Mouse (Mus musculus) ovary, adult 18-20 months (tissue): ENCODE results near the gene Ccdc6.

Experiments
- DNase-seq: peaks from one replicate; pipeline ENCODE4 v3.0.0; 2022; ENCODE audit warnings: low spot score, mixed read lengths

Ccdc6 gene

GRCm38 (mm10) chr10:70095031-70095470 lies 1.9 kb upstream of the Ccdc6 start:
- DNase-seq: peak; percentile 43

GRCm38 (mm10) chr10:70095506-70096270 lies 1.2 kb upstream of the Ccdc6 start:
- no peak for DNase-seq

- peak; percentile 21 for DNase-seq
These were observed 475 bp downstream of the Ccdc6 start for GRCm38 (mm10) chr10:70097291-70097901.

GRCm38 (mm10) chr10:70097911-70098569 lies 1.1 kb downstream of the Ccdc6 start:
- peak; percentile 19 for DNase-seq

- DNase-seq: no peak
These were observed 1.7 kb downstream of the Ccdc6 start for GRCm38 (mm10) chr10:70098626-70099025.

GRCm38 (mm10) chr10:70099052-70099451 lies 2.1 kb downstream of the Ccdc6 start:
- DNase-seq: no peak

GRCm38 (mm10) chr10:70102086-70102485 lies 5.2 kb downstream of the Ccdc6 start:
- DNase-seq: no peak

GRCm38 (mm10) chr10:70108016-70108415 lies 11.1 kb downstream of the Ccdc6 start:
- DNase-seq: no peak

GRCm38 (mm10) chr10:70109974-70110373 lies 13.1 kb downstream of the Ccdc6 start:
- DNase-seq: no peak

- no peak for DNase-seq
These were observed 13.9 kb downstream of the Ccdc6 start for GRCm38 (mm10) chr10:70110815-70111214.

GRCm38 (mm10) chr10:70111643-70112042 lies 14.7 kb downstream of the Ccdc6 start:
- no peak for DNase-seq

GRCm38 (mm10) chr10:70114048-70114635 lies 17.2 kb downstream of the Ccdc6 start:
- no peak for DNase-seq

- DNase-seq: no peak
These were observed 19.5 kb downstream of the Ccdc6 start for GRCm38 (mm10) chr10:70116454-70116853.

GRCm38 (mm10) chr10:70119451-70119850 lies 22.5 kb downstream of the Ccdc6 start:
- DNase-seq: no peak

GRCm38 (mm10) chr10:70119851-70120370 lies 23.0 kb downstream of the Ccdc6 start:
- no peak for DNase-seq

GRCm38 (mm10) chr10:70120671-70121405 lies 23.9 kb downstream of the Ccdc6 start:
- DNase-seq: no peak

GRCm38 (mm10) chr10:70121406-70121695 lies 24.4 kb downstream of the Ccdc6 start:
- no peak for DNase-seq

GRCm38 (mm10) chr10:70123454-70123853 lies 26.5 kb downstream of the Ccdc6 start:
- DNase-seq: no peak

GRCm38 (mm10) chr10:70125491-70125890 lies 28.6 kb downstream of the Ccdc6 start:
- DNase-seq: no peak

GRCm38 (mm10) chr10:70127273-70127672 lies 30.4 kb downstream of the Ccdc6 start:
- DNase-seq: no peak

GRCm38 (mm10) chr10:70128408-70128807 lies 31.5 kb downstream of the Ccdc6 start:
- DNase-seq: no peak

GRCm38 (mm10) chr10:70132087-70132560 lies 35.2 kb downstream of the Ccdc6 start:
- no peak for DNase-seq
